Mouse (Mus musculus) frontal cortex, postnatal 36 days (tissue): ENCODE data around the gene Calcr.
"Not testable (repeated sequence)": the region's sequence is repeated elsewhere in the genome, so short reads cannot be mapped to it uniquely, and the experiment has no call there.

Experiments
- DNase-seq, 2 experiments: peaks; one replicate each; pipeline ENCODE4 v3.0.0; 2022; ENCODE audit warnings: low spot score in 2 of 2

Calcr gene

GRCm38 (mm10) chr6:3764230-3764764 lies at the start of gene Calcr:
Gene Calcr (minus strand): TSS chr6:3764714.
- no peak for DNase-seq

DNA sequence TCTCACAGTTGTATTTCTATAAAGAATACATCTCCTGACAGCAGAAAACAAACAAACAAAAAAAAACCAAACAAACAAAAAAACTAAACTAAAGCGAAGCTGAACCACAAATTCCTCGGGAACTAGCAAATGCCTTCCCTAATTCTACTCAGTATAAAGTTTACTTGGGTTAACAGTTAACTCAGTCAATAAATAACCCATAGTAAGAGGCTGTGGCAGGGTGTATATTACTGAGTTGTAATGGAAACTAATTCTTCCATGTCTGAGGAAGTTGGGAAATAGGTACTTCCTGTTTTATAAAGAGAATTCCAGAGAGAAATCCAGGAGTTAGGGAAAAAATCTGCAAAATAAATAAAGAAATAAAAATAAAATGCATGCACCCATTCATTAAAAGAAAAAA lies 3.0 kb upstream of the Calcr start:
- DNase-seq: no peak

GRCm38 (mm10) chr6:3763171-3763967 lies 1.1 kb downstream of the Calcr start:
- no peak for DNase-seq

DNA sequence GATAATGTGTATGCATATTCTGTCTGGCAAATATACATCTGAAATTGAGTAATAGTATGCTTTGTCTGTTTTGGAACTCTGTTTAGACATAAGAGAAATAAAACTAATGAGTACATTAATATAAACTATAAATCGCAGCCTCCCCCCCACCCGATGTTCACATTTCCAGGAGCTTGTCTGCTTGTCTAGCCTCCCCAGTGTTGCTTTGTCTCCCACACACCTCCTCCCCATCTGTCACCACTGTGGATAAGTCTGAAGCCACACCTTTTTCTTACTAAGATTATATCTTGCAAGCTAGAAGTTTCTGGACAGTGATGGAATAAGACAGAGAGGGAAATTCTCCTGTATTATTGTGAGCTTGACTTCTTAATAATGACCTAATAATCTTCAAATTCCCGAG lies 12.9 kb downstream of the Calcr start:
- DNase-seq: peak; percentile 15 to 30

GRCm38 (mm10) chr6:3749624-3750023 lies 14.9 kb downstream of the Calcr start:
- DNase-seq: no peak

DNA sequence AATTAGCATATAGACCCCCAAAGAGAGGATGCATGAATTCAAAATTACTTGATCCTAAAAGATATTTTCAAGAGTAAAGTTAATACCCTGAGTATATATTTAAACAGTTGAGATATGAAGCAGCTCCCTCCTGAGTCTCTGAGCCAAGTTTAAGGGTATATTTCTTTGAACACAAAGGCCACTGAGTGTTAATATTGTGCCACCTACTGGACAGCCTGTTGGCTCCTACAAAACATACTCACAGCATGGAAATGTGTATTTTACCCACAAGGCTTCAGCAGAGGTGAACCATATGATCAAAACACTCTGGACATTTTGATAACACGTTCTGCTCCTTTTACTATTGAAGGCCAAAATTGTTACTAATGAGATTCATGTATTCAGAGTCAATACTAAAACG lies 19.0 kb downstream of the Calcr start:
- DNase-seq: no peak

GRCm38 (mm10) chr6:3741996-3742713 lies 22.4 kb downstream of the Calcr start:
- DNase-seq: no peak

- no peak for DNase-seq
Observed at GRCm38 (mm10) chr6:3741296-3741695, 23.2 kb downstream of the Calcr start.

DNA sequence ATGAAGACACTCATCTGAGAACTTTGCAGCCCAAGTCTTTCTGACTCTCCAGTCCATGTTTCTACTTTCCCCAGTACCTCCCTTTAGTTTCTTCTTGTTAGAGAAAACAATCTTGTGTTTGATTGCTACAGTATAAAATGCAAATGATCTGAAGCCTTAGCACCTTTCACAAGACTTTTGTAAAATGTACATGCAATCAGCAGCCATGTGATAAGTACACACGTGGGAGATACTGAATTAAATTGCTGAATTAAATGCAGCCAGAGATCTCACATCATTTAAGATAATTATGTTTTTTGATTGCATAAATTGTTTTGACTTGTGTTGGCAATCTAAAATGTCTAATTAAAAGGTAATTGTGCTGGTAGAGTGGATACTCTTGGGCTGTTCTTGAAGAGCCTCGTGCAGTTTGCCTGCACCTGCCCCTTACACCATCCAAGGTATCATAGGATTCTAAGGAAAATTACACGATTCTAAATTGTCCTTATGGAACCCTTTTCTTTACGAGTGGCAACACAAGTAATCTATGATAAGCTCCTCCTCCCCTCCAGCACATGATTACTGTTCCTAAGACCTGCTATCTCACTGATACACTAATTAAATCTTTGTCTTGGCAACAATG lies 34.2 kb downstream of the Calcr start:
- DNase-seq: no peak

GRCm38 (mm10) chr6:3688087-3688642 lies 76.3 kb downstream of the Calcr start:
- no peak for DNase-seq

DNA sequence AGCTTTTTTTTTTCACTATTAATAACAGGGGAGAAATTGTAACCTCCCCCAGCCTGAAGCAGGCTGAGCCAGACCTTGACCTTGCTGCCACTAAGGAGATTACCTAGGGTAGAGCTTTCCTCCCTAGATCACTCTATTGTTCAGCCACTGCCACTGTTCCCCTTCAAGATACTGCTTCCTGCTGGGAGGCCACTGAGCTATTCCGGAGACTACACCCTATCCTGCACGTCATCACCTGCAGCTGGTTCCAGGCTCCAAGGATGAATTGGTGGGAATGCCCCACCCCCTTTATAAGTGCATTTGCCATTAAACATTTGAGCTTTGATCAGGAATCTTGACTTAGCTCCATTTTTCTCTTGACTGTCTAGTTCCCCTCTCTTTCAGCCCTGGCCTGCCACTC lies 86.2 kb downstream of the Calcr start:
- not testable (repeated sequence) for DNase-seq

DNA sequence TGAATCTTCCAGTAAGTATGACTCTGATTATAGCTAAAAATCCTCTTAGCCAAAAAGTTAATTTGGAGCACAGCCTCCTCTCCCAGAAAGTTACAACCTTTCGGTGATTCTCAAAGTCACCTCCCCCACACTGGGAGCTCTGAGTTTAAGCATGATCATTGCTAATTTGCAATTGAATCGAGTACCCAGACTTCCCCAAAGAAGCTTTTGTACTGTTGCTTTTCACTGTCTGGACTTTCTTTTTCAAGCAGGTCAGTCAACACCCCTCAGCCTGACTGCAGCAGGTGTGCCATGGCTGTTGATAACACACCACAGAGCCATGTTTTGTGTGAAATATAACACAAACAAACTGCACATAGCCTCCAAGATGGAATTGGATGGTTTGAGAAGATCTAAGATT lies 86.7 kb downstream of the Calcr start:
- no peak for DNase-seq

DNA sequence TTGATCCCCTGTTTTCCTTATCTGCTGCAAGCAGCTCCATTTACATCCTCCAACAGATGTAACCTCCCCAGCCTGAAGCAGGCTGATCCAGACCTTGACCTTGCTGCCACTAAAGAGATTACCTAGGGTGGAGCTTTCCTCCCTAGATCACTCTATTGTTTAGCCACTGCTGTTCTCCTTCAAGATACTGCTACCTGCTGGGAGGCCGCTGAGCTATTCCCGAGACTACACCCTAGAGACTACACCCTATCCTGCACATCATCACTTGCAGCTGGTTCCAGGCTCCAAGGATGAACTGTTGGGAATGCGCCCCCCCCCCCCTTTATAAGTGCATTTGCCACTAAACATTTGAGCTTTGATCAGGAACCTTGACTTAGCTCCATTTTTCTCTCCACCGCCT lies 92.6 kb downstream of the Calcr start:
- not testable (repeated sequence) for DNase-seq

GRCm38 (mm10) chr6:3664147-3664716 lies 100.3 kb downstream of the Calcr start:
- no peak for DNase-seq

GRCm38 (mm10) chr6:3658405-3658804 lies 106.1 kb downstream of the Calcr start:
- no peak for DNase-seq
